Mouse (Mus musculus): ENCODE measurements around the gene Olfr368.

Olfr368 gene

GRCm38 (mm10) chr2:37326215-37326614, at the start of gene Olfr368:
Gene Olfr368 (plus strand): TSS chr2:37326515.
- ATAC-seq (ENCODE audit: insufficient number of reproducible peaks, low FRiP score, low TSS enrichment): no peak

GRCm38 (mm10) chr2:37333321-37333720, 7.0 kb downstream of the Olfr368 start:
- no peak for ATAC-seq (ENCODE audit: insufficient number of reproducible peaks, low FRiP score, low TSS enrichment)

DNA sequence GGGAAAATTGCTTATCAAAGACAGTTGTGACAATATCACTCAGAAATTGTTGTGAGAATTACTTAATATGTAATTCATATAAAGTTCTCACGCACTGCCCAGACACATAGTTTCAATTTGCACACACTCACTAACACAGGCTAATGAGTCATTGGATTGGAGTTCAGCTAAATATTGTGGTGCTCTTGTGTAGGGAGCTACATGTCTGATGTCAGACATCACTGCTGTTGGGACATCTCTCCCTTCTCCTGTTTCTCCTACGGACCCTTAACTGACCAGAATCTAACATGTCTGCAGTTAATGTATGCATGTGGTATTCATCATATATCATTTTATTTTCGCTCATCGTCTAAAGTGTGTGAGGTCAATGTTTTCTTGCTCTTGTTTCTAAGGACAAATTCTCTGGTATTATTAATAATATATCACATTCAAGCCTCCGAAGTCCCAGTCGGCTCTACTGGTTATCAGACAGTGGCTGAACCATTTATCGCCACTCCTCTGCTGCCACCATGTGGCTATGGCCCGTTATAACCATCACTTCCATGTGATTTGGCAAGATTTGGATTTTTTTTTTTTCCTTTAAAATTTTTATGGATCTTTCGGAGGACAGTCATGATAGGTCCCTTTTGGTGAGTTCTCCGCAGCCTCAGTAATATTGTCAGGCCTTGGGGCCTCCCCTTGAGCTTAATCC, 12.3 kb downstream of the Olfr368 start:
- ATAC-seq (ENCODE audit: insufficient number of reproducible peaks, low FRiP score, low TSS enrichment): no peak

GRCm38 (mm10) chr2:37351671-37352070, 25.4 kb downstream of the Olfr368 start:
- ATAC-seq (ENCODE audit: insufficient number of reproducible peaks, low FRiP score, low TSS enrichment): no peak

GRCm38 (mm10) chr2:37355571-37355970, 29.3 kb downstream of the Olfr368 start:
- ATAC-seq (ENCODE audit: insufficient number of reproducible peaks, low FRiP score, low TSS enrichment): no peak

DNA sequence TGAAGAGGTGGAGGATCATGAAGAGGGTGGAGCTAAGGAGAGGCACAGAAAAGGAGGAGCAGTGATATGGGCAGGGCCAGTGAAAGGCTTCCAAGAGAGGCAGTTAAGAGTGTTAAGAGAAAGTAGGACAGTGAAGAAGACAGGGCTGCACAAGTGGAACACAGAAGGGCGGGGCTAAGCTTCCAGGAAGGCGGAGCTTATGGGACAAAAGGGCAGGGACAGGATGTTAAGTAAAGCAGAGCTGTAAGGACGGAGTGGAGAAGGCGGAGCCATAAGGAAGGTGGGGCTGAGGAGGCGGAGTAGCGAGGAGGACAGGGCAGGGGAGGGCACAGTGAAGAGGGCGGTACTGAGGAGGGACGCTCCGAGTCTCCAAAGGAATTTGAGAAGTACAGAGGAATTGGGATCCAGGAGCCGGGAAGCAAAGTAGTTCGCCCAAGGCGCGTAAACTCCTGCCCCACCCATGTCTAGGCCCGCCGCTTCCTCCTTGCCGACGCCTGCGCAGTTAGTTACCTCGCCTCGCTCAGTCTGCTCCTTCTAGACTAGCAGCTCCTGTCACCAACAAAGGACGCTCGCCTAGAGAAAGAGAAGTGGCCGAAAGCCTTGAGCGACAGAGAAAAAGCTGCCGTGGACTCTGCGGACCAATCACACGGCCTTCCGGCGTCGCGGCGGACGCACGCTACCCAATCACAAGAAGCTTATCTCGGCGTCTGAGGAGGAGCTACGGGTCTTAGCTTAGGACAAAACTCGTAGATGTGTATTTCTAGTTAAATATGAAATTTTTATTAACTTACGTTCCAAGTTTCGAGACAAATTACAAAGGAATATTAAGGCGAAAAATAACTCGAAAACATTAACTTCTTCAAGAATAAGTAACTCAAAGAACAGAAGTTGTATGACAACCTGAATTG, 32.6 kb downstream of the Olfr368 start, which contains the start of gene Pdcl:
TSS of gene Pdcl (minus strand) at position 700 of the 908 bp plus-strand sequence.
- peak; percentile 97 for ATAC-seq (ENCODE audit: insufficient number of reproducible peaks, low FRiP score, low TSS enrichment)

DNA sequence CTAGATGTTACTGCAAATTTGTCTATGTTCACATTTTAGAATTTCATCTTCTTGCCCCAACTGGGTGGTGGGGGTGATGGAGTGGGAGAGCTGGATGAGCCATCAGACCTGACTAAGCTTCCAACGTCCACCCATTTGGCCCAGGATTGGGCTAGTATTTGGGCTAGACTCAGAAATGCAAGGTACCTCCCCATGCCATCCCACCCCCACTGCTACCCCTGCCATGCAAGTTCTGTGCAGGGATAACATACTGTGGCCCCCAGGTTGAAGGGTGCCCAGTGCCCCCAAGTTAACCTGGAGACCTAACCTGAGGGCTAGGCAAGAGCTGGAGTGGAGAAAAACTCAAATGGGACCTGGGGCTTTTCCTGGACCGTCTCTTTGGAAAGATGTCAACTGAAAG, 33.6 kb downstream of the Olfr368 start:
- ATAC-seq (ENCODE audit: insufficient number of reproducible peaks, low FRiP score, low TSS enrichment): no peak

GRCm38 (mm10) chr2:37370651-37371050, 44.3 kb downstream of the Olfr368 start:
- ATAC-seq (ENCODE audit: insufficient number of reproducible peaks, low FRiP score, low TSS enrichment): no peak

DNA sequence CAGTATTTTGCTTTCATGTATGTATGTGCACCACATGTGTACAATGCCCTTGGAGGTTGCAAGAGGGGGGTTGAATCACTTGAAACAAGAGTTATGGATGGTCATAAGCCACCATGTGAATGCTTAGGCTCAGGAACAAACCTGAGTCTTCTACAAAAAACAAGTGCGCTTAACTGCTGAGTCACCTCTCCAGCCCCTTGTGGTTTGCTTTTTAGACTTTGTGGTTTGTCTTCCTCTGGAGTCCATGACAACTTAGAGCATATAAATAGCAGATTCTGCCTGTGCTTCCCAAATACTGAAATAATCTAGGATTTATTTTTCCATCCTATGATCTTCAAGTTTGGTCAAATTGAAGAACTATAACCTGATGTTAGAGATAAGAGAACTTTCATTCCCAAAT, 49.7 kb downstream of the Olfr368 start:
- ATAC-seq (ENCODE audit: insufficient number of reproducible peaks, low FRiP score, low TSS enrichment): no peak

DNA sequence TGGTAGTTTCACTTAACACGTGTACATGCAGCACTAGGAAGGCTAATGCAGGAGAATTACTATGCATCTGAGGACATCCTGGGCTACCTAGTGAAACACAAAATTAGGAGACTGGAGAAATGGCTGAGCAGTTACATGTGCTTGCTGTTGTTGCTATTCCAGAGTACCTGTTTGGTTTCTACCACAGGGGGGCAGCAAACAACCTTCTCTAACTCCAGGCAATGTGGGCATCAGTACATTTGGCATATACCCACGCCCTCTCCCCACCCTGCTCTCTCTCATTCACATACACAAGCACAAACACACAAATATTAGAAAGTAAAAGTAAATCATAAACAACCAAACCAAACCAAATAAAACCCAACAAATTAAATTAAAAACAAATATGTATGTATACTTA, 53.9 kb downstream of the Olfr368 start:
- ATAC-seq (ENCODE audit: insufficient number of reproducible peaks, low FRiP score, low TSS enrichment): no peak

Measured in cerebellum, adult (tissue).